Mouse (Mus musculus) small intestine, adult 2 months (tissue): Measurements from ENCODE around the gene Tenm3.

ENCODE experiments used
- CTCF ChIP-seq: fragments of 200-500 bp; IDR thresholded peaks from 2 replicates; pipeline ENCODE4 v1.5.1; 2012; ENCODE audit warnings: low read depth, mild to moderate bottlenecking, control low read depth, inconsistent platforms, low read length, moderate library complexity, mixed read lengths; ENCODE audit not compliant: insufficient replicate concordance, insufficient read length; ENCODE audit errors: extremely low read depth
- POLR2A ChIP-seq: fragments of 200-500 bp; IDR thresholded peaks from 2 replicates; pipeline ENCODE4 v1.6.1; 2012; ENCODE audit warnings: low read depth, mild to moderate bottlenecking, control low read depth, inconsistent platforms, low read length, moderate library complexity

- TF ChIP-seq CTCF (no peak), POLR2A (no peak)
Observed at GRCm38 (mm10) chr8:48884270-48884669, 40.5 kb upstream of the Tenm3 start.
